Mouse (Mus musculus): ENCODE results near the gene Ermard.

Ermard gene

DNA sequence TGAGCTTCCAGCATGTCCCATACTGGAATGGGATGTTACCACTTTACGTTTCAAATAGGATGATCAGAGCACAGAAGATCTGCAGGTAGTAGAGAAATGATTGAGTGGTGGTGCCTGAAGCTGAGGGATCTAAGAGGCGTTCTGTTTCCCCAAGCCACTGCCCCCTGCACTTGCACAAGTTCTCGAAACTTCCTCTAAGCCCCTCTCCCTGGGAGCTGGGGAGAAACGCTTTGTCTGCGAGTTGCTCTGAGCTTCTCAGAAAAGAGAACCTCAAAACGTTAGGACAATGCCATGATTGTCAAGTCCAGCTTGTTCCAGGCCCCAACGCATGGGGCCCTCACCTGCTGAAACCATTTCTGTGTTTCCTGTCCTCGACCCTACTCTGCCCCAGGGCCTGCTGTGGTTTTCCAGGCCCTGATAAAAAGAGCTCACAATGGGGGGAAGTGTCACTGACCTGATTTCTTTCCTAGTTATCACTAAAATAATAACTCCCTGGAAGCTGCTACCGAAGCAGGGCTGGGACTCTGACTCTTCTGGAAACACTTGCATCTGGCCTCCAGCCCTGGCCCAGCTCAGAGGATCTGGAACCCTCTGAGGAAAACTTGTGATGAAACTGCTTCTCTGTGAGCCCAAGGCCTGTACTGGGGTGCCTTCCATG lies 88.8 kb downstream of the Ermard start:
- no peak for DNase-seq

DNA sequence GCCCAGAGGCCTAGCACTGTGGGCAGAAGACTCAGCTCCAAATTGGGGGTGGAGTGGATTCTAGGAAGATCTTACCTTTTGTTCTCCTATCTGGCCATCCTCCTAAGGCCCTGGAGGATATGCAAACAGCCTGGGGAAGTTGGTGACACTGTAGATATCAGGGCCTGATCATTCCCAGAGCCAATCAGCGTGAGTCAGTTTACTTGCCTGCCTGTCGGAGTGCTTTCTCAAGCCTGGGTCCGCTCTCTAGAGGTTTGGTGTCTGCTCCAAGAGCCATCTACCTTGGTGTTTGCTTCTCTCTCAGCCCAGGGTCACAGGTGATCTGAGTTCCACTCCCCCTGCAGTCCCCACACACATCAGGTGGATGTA lies 89.3 kb downstream of the Ermard start:
- no peak for DNase-seq

- no peak for DNase-seq
Measured at GRCm38 (mm10) chr17:15134905-15135669, 94.1 kb downstream of the Ermard start.

DNA sequence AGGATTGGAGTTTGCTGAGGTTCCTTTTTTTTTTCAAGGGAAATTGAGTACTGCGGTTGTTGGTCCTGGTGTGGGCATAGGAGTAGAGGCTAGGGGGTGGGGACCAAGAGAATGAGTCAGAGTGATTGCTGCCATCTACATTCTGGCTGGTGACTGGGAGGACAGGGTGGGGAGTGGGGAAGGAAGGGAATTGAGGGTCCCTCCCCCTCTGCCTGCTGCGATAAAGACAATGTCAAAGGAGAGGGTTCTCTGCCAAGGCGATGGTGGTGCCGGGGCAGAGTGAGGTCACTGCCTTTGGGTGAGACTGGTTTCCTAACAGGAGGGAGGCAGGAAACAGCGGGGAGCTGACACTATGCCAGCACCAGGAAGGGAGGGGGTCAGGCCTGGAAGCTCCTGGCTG lies 96.4 kb downstream of the Ermard start:
- peak; percentile 57 for DNase-seq
